Mouse (Mus musculus) myocyte (in vitro differentiated cells): ENCODE data around the gene Eef1akmt1. TPM values are rescaled to one million over a fixed set of nuclear protein-coding genes. Genes with fewer than 3 reads are reported as not detected.
A peak's percentile ranks its signal among the peaks of the same experiment; 100 is the strongest.

Experiments
- H3K27me3 ChIP-seq: one replicate; pipeline ENCODE4 v1.6.1; 2011; ENCODE audit not compliant: control insufficient read depth, insufficient read depth, insufficient read length
- H3K36me3 ChIP-seq: one replicate; pipeline ENCODE4 v1.6.1; 2011; ENCODE audit not compliant: control insufficient read depth, insufficient read depth
- H3K4me2 ChIP-seq: one replicate; pipeline ENCODE4 v1.6.1; 2011; ENCODE audit warnings: low read depth, control low read depth
- H3K4me3 ChIP-seq: one replicate; pipeline ENCODE4 v1.5.1; 2011; ENCODE audit warnings: mild to moderate bottlenecking, control low read depth, moderate library complexity
- H3K79me2 ChIP-seq: one replicate; pipeline ENCODE4 v1.6.1; 2011; ENCODE audit not compliant: control insufficient read depth, insufficient read depth
- H3ac ChIP-seq: one replicate; pipeline ENCODE4 v1.6.1; 2011; ENCODE audit not compliant: control insufficient read depth, insufficient read length
- CEBPB ChIP-seq: IDR thresholded peaks from 2 replicates; pipeline ENCODE4 v1.6.1; 2011; ENCODE audit warnings: mild to moderate bottlenecking, moderate library complexity; ENCODE audit not compliant: poor library complexity, insufficient read depth, severe bottlenecking
- E2F4 ChIP-seq: IDR thresholded peaks from one replicate; pipeline ENCODE4 v1.6.1; 2011; ENCODE audit warnings: mild to moderate bottlenecking, control low read depth, moderate library complexity; ENCODE audit not compliant: insufficient read depth
- MAX ChIP-seq: IDR thresholded peaks from one replicate; pipeline ENCODE4 v1.6.1; 2011; ENCODE audit warnings: low read depth, mild to moderate bottlenecking, control low read depth
- MYOD1 ChIP-seq, 3 experiments: IDR thresholded peaks; one replicate each; pipeline ENCODE4 v1.6.1; 2011; ENCODE audit warnings: control low read depth in 2 of 3, low read depth in 2 of 3, mild to moderate bottlenecking in 2 of 3, moderate library complexity in 1 of 3; ENCODE audit not compliant: insufficient read length in 2 of 3, control insufficient read depth in 1 of 3
- MYOG ChIP-seq, 3 experiments: IDR thresholded peaks; one replicate each; pipeline ENCODE4 v1.6.1; 2011; ENCODE audit warnings: control low read depth in 2 of 3, low read depth in 2 of 3, mild to moderate bottlenecking in 2 of 3; ENCODE audit not compliant: insufficient read length in 2 of 3, control insufficient read depth in 1 of 3, insufficient read depth in 1 of 3
- POLR2A ChIP-seq: IDR thresholded peaks from one replicate; pipeline ENCODE4 v1.6.1; 2011; ENCODE audit warnings: low read depth, mild to moderate bottlenecking, control low read depth, moderate library complexity; ENCODE audit not compliant: insufficient read length
- POLR2AphosphoS2 ChIP-seq: IDR thresholded peaks from one replicate; pipeline ENCODE4 v1.6.1; 2011; ENCODE audit warnings: low read depth, control low read depth; ENCODE audit not compliant: insufficient read length
- REST ChIP-seq: IDR thresholded peaks from one replicate; pipeline ENCODE4 v1.6.1; 2011; ENCODE audit warnings: mild to moderate bottlenecking, control low read depth, moderate library complexity; ENCODE audit not compliant: insufficient read depth, insufficient read length
- SRF ChIP-seq: IDR thresholded peaks from one replicate; pipeline ENCODE4 v1.6.1; 2011; ENCODE audit warnings: low read depth; ENCODE audit not compliant: control insufficient read depth, insufficient read length
- TCF12 ChIP-seq: IDR thresholded peaks from one replicate; pipeline ENCODE4 v1.6.1; 2011; ENCODE audit warnings: mild to moderate bottlenecking, control low read depth; ENCODE audit not compliant: poor library complexity, insufficient read depth, severe bottlenecking
- TCF3 ChIP-seq: IDR thresholded peaks from one replicate; pipeline ENCODE4 v1.6.1; 2011; ENCODE audit warnings: low read depth, control low read depth; ENCODE audit not compliant: insufficient read length
- USF1 ChIP-seq: IDR thresholded peaks from one replicate; pipeline ENCODE4 v1.6.1; 2011; ENCODE audit warnings: low read depth, mild to moderate bottlenecking, control low read depth, moderate library complexity
- polyA plus RNA-seq: library from polyadenylated mRNA; unstranded; fragments of >200 nt; fragmentation: generic; extraction: Trizol; gene quantifications from one replicate; pipeline ENCODE4 v1.2.1, GENCODE M21; 2012; ENCODE audit warnings: missing spikeins

Eef1akmt1 gene
- polyA plus RNA-seq, 1 experiment, result 52.3 TPM

- H3K27me3 ChIP-seq, result no peaks in the 10 kb centered on the region
- H3K79me2 ChIP-seq, result no peaks in the 10 kb centered on the region
- no peak overlapping the region for H3K4me2 ChIP-seq
- no peaks in the 10 kb centered on the region for H3K36me3 ChIP-seq
- no peak overlapping the region for H3ac ChIP-seq
- H3K4me3 ChIP-seq, result no peak overlapping the region
- TF ChIP-seq TCF3 (no peak), POLR2A (no peak), E2F4 (no peak), SRF (no peak), MYOD1 (IDR thresholded peaks at IDR 0.05; ENCODE audit: control insufficient read depth in 1 of 3, insufficient read length in 2 of 3, low read depth in 2 of 3) (no peak)
Measured at GRCm38 (mm10) chr14:57543420-57544039, 27.9 kb downstream of the Eef1akmt1 start.

- Histone ChIP-seq H3K4me2 (no peak overlapping the region), H3K79me2 (no peaks in the 10 kb centered on the region), H3K36me3 (no peaks in the 10 kb centered on the region), H3ac (no peak overlapping the region), H3K4me3 (no peak overlapping the region), H3K27me3 (peaks cover 4% of the 10 kb centered on the region)
- TF ChIP-seq CEBPB (no peak), REST (no peak), MYOG (IDR thresholded peaks at IDR 0.05; ENCODE audit: control insufficient read depth in 1 of 3, insufficient read depth in 1 of 3, insufficient read length in 2 of 3, low read depth in 2 of 3) (no peak), MYOD1 (IDR thresholded peaks at IDR 0.05; ENCODE audit: control insufficient read depth in 1 of 3, insufficient read length in 2 of 3, low read depth in 2 of 3) (no peak), TCF3 (no peak), E2F4 (no peak), POLR2AphosphoS2 (no peak), SRF (no peak), TCF12 (no peak), USF1 (no peak), MAX (no peak), POLR2A (no peak)
Measured at GRCm38 (mm10) chr14:57542231-57542630, 29.2 kb downstream of the Eef1akmt1 start.

- no peak overlapping the region for H3ac ChIP-seq
- no peaks in the 10 kb centered on the region for H3K36me3 ChIP-seq
- no peak for TF ChIP-seq TCF3
- no peak for TF ChIP-seq E2F4
- TF ChIP-seq TCF12, result no peak
- no peak for TF ChIP-seq POLR2AphosphoS2
- no peak for TF ChIP-seq CEBPB
- no peak for TF ChIP-seq MYOG (IDR thresholded peaks at IDR 0.05; ENCODE audit: control insufficient read depth in 1 of 3, insufficient read depth in 1 of 3, insufficient read length in 2 of 3, low read depth in 2 of 3)
- no peak for TF ChIP-seq REST
- TF ChIP-seq USF1, result no peak
- no peak for TF ChIP-seq MYOD1 (IDR thresholded peaks at IDR 0.05; ENCODE audit: control insufficient read depth in 1 of 3, insufficient read length in 2 of 3, low read depth in 2 of 3)
- TF ChIP-seq MAX, result no peak
- no peak for TF ChIP-seq SRF
- TF ChIP-seq POLR2A, result no peak
- H3K27me3 ChIP-seq, result peaks cover 4% of the 10 kb centered on the region
- H3K79me2 ChIP-seq, result no peaks in the 10 kb centered on the region
- H3K4me2 ChIP-seq, result no peak overlapping the region
- H3K4me3 ChIP-seq, result no peak overlapping the region
Measured at GRCm38 (mm10) chr14:57540683-57541082, 30.7 kb downstream of the Eef1akmt1 start.

- H3K79me2 ChIP-seq, result no peaks in the 10 kb centered on the region
- H3K4me3 ChIP-seq, result no peak overlapping the region
- TF ChIP-seq MYOG (IDR thresholded peaks at IDR 0.05; ENCODE audit: control insufficient read depth in 1 of 3, insufficient read depth in 1 of 3, insufficient read length in 2 of 3, low read depth in 2 of 3), result peak in 1 of 3 experiments; percentile 11
- peak in 1 of 3 experiments; percentile 18 for TF ChIP-seq MYOD1 (IDR thresholded peaks at IDR 0.05; ENCODE audit: control insufficient read depth in 1 of 3, insufficient read length in 2 of 3, low read depth in 2 of 3)
- no peak for TF ChIP-seq POLR2A
- H3K36me3 ChIP-seq, result no peaks in the 10 kb centered on the region
- H3K4me2 ChIP-seq, result peak overlapping the region; percentile 30
- peaks cover 13% of the 10 kb centered on the region for H3K27me3 ChIP-seq
- no peak overlapping the region for H3ac ChIP-seq
Measured at GRCm38 (mm10) chr14:57537261-57538015, 34.0 kb downstream of the Eef1akmt1 start.

GRCm38 (mm10) chr14:57536820-57537219 is 34.6 kb downstream of the Eef1akmt1 start:
- no peak overlapping the region for H3K4me2 ChIP-seq

More at GRCm38 (mm10) chr14:57536820-57537219, 34.6 kb downstream of the Eef1akmt1 start:
- H3K79me2 ChIP-seq, result no peaks in the 10 kb centered on the region
- H3K4me3 ChIP-seq, result no peak overlapping the region
- H3K36me3 ChIP-seq, result no peaks in the 10 kb centered on the region
- H3ac ChIP-seq, result no peak overlapping the region
- TF ChIP-seq TCF3, result no peak
- no peak for TF ChIP-seq REST
- TF ChIP-seq POLR2A, result no peak
- no peak for TF ChIP-seq E2F4
- no peak for TF ChIP-seq MYOG (IDR thresholded peaks at IDR 0.05; ENCODE audit: control insufficient read depth in 1 of 3, insufficient read depth in 1 of 3, insufficient read length in 2 of 3, low read depth in 2 of 3)
- no peak for TF ChIP-seq CEBPB
- TF ChIP-seq MYOD1 (IDR thresholded peaks at IDR 0.05; ENCODE audit: control insufficient read depth in 1 of 3, insufficient read length in 2 of 3, low read depth in 2 of 3), result no peak
- no peak for TF ChIP-seq TCF12
- TF ChIP-seq MAX, result no peak
- no peak for TF ChIP-seq SRF
- no peak for TF ChIP-seq USF1
- H3K27me3 ChIP-seq, result peaks cover 13% of the 10 kb centered on the region
